Mouse (Mus musculus) kidney, adult 2 months (tissue): ENCODE results near the gene Utp6.
"Not testable (repeated sequence)": the region's sequence is repeated elsewhere in the genome, so short reads cannot be mapped to it uniquely, and the experiment has no call there.

Source experiments
- CTCF ChIP-seq: fragments of 200-500 bp; conservative IDR thresholded peaks from 2 replicates; pipeline ENCODE4 v1.5.1; 2011; ENCODE audit warnings: low read depth, mild to moderate bottlenecking, control low read depth, low read length, moderate library complexity, mixed read lengths; ENCODE audit not compliant: insufficient read depth, insufficient read length
- POLR2A ChIP-seq: fragments of 200-500 bp; IDR thresholded peaks from one replicate; pipeline ENCODE4 v1.6.1; 2011; ENCODE audit warnings: low read depth, low read length, control low read depth

DNA sequence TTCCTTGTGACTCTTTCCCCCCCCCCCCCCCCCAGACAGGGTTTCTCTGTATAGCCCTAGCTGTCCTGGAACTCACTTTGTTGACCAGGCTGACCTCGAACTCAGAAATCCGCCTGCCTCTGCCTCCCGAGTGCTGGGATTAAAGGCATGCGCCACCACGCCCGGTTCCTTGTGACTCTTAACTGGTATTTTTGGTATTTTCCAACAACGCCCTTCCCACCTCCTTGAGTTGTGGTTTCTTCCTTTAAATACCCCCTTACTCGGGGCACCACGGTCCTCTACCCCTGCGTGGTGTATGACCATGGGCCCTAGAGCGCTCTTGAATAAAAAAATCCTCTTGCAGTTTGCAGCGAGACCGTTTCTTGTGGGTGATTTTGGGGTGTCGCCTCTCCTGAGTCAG, 14.9 kb upstream of the Utp6 start:
- TF ChIP-seq CTCF, POLR2A: not testable (repeated sequence)
